Mouse (Mus musculus) cerebellum, adult 2 months (tissue): ENCODE measurements around the gene Mettl22.

Experiments
- CTCF ChIP-seq: fragments of 200-500 bp; IDR thresholded peaks from 2 replicates; pipeline ENCODE4 v1.5.1; 2011; ENCODE audit warnings: low read depth, mild to moderate bottlenecking, control low read depth, low read length, moderate library complexity, borderline replicate concordance; ENCODE audit not compliant: insufficient read depth
- POLR2A ChIP-seq: fragments of 200-500 bp; IDR thresholded peaks from 2 replicates; pipeline ENCODE4 v1.6.1; 2011; ENCODE audit warnings: low read length, control low read depth, borderline replicate concordance; ENCODE audit not compliant: insufficient read depth

DNA sequence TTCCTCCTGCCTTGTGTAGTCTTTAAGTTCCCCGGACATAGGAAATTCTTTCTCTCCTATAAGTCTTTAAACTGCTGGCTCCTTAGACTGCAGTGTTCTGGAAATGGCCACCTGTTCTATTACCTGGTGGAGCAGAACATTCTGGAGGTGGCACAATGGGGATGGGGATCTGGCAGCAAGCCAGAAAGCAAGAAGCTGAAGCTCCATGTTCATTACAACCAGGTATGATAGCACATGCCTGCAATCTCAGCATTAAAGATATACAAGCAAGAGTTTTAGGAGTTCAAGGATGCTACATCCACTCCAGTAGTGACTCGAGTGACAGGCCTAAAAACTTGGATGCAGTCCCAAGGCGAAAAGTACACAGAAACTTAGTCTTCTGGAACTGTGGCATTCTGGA, 38.0 kb upstream of the Mettl22 start:
- TF ChIP-seq CTCF (no peak), POLR2A (no peak)
